Mouse (Mus musculus): Measurements from ENCODE around the gene Nkx2-3. TPM values are rescaled to one million over a fixed set of nuclear protein-coding genes. Genes with fewer than 3 reads are reported as not detected.

Nkx2-3 gene
- polyA plus RNA-seq, 1 experiment from 2014 or later, result 2.4 TPM

- DNase-seq (ENCODE audit: extremely low spot score, low spot score), result no peak
- H3K36me3 ChIP-seq (replicated peaks), result no peaks in the 10 kb centered on the region
- H3K4me3 ChIP-seq, result no peak overlapping the region
- H3K27me3 ChIP-seq (ENCODE audit: poor library complexity, severe bottlenecking), result peaks cover 100% of the 10 kb centered on the region
- H3K9me3 ChIP-seq, result no peaks in the 10 kb centered on the region
- WGBS, result 3% methylated on average over 11 of the region's 11 CpGs
- peaks cover 51% of the 10 kb centered on the region for H3K4me1 ChIP-seq
- H3K27ac ChIP-seq, result no peak overlapping the region
Measured at GRCm38 (mm10) chr19:43607842-43608680, 4.1 kb upstream of the Nkx2-3 start.

- 7% methylated on average over 8 of the region's 8 CpGs for WGBS
- DNase-seq (ENCODE audit: extremely low spot score, low spot score), result no peak
- Histone ChIP-seq H3K4me1 (peaks cover 56% of the 10 kb centered on the region), H3K9me3 (no peaks in the 10 kb centered on the region), H3K36me3 (replicated peaks) (no peaks in the 10 kb centered on the region), H3K4me3 (no peak overlapping the region), H3K27me3 (ENCODE audit: poor library complexity, severe bottlenecking) (peaks cover 100% of the 10 kb centered on the region), H3K27ac (no peak overlapping the region)
Measured at GRCm38 (mm10) chr19:43608711-43609457, 3.2 kb upstream of the Nkx2-3 start.

GRCm38 (mm10) chr19:43609458-43610330 is 2.4 kb upstream of the Nkx2-3 start:
- peak; percentile 49 for DNase-seq (ENCODE audit: extremely low spot score, low spot score)
- no peaks in the 10 kb centered on the region for H3K36me3 ChIP-seq (replicated peaks)
- no peaks in the 10 kb centered on the region for H3K9me3 ChIP-seq
- H3K4me3 ChIP-seq, result peak overlapping the region; percentile 23; the same call in 1 of the 2 replicates
- peaks cover 64% of the 10 kb centered on the region for H3K4me1 ChIP-seq
- WGBS, result 1% methylated on average over 25 of the region's 25 CpGs
- no peak overlapping the region; the same call in 1 of the 2 replicates for H3K27ac ChIP-seq
- H3K27me3 ChIP-seq (ENCODE audit: poor library complexity, severe bottlenecking), result peaks cover 100% of the 10 kb centered on the region

GRCm38 (mm10) chr19:43610341-43610848 is 1.7 kb upstream of the Nkx2-3 start:
- WGBS, result under 1% methylated on average over 32 of the region's 32 CpGs
- H3K4me3 ChIP-seq, result peak overlapping the region; percentile 23
- H3K9me3 ChIP-seq, result no peaks in the 10 kb centered on the region
- no peak overlapping the region; the same call in 1 of the 2 replicates for H3K27ac ChIP-seq
- no peaks in the 10 kb centered on the region for H3K36me3 ChIP-seq (replicated peaks)
- DNase-seq (ENCODE audit: extremely low spot score, low spot score), result peak; percentile 59
- peaks cover 71% of the 10 kb centered on the region for H3K4me1 ChIP-seq
- peaks cover 100% of the 10 kb centered on the region for H3K27me3 ChIP-seq (ENCODE audit: poor library complexity, severe bottlenecking)

- Histone ChIP-seq H3K36me3 (replicated peaks) (no peaks in the 10 kb centered on the region), H3K4me3 (peak overlapping the region; percentile 23; the same call in 1 of the 2 replicates), H3K27me3 (ENCODE audit: poor library complexity, severe bottlenecking) (peaks cover 100% of the 10 kb centered on the region), H3K9me3 (no peaks in the 10 kb centered on the region), H3K4me1 (peaks cover 74% of the 10 kb centered on the region), H3K27ac (no peak overlapping the region)
- 3% methylated on average over 8 of the region's 8 CpGs for WGBS
- DNase-seq (ENCODE audit: extremely low spot score, low spot score), result peak; percentile 40
Measured at GRCm38 (mm10) chr19:43611110-43611509, 1.0 kb upstream of the Nkx2-3 start.

- Histone ChIP-seq H3K9me3 (no peaks in the 10 kb centered on the region), H3K4me3 (peak overlapping the region; percentile 53; the same call in 1 of the 2 replicates), H3K36me3 (replicated peaks) (no peaks in the 10 kb centered on the region), H3K27me3 (ENCODE audit: poor library complexity, severe bottlenecking) (peaks cover 100% of the 10 kb centered on the region), H3K4me1 (peaks cover 74% of the 10 kb centered on the region), H3K27ac (no peak overlapping the region)
- DNase-seq (ENCODE audit: extremely low spot score, low spot score), result peak; percentile 36
- 1% methylated on average over 12 of the region's 12 CpGs for WGBS
Measured at GRCm38 (mm10) chr19:43611561-43611960, 564 bp upstream of the Nkx2-3 start.

GRCm38 (mm10) chr19:43612501-43612971 is 411 bp downstream of the Nkx2-3 start:
- no peak overlapping the region for H3K27ac ChIP-seq
- H3K36me3 ChIP-seq (replicated peaks), result no peaks in the 10 kb centered on the region
- H3K4me3 ChIP-seq, result peak overlapping the region; percentile 53
- H3K27me3 ChIP-seq (ENCODE audit: poor library complexity, severe bottlenecking), result peaks cover 100% of the 10 kb centered on the region
- H3K9me3 ChIP-seq, result no peaks in the 10 kb centered on the region
- DNase-seq (ENCODE audit: extremely low spot score, low spot score), result no peak
- WGBS, result under 1% methylated on average over 23 of the region's 23 CpGs
- H3K4me1 ChIP-seq, result peaks cover 77% of the 10 kb centered on the region

GRCm38 (mm10) chr19:43613293-43614130 is 1.4 kb downstream of the Nkx2-3 start:
- WGBS, result 2% methylated on average over 26 of the region's 26 CpGs
- no peaks in the 10 kb centered on the region for H3K9me3 ChIP-seq
- H3K27ac ChIP-seq, result peak overlapping the region; percentile 85; the same call in 1 of the 2 replicates
- H3K4me3 ChIP-seq, result peak overlapping the region; percentile 53
- H3K36me3 ChIP-seq (replicated peaks), result no peaks in the 10 kb centered on the region
- DNase-seq (ENCODE audit: extremely low spot score, low spot score), result peak; percentile 38
- H3K4me1 ChIP-seq, result peaks cover 87% of the 10 kb centered on the region
- H3K27me3 ChIP-seq (ENCODE audit: poor library complexity, severe bottlenecking), result peaks cover 100% of the 10 kb centered on the region

GRCm38 (mm10) chr19:43614341-43615073 is 2.4 kb downstream of the Nkx2-3 start:
- DNase-seq (ENCODE audit: extremely low spot score, low spot score), result peak; percentile 65
- Histone ChIP-seq H3K9me3 (no peaks in the 10 kb centered on the region), H3K4me1 (peaks cover 97% of the 10 kb centered on the region), H3K27ac (peak overlapping the region; percentile 85), H3K36me3 (replicated peaks) (no peaks in the 10 kb centered on the region), H3K27me3 (ENCODE audit: poor library complexity, severe bottlenecking) (peaks cover 100% of the 10 kb centered on the region), H3K4me3 (peak overlapping the region; percentile 53)
- under 1% methylated on average over 92 of the region's 92 CpGs for WGBS

GRCm38 (mm10) chr19:43615074-43615445 is 2.9 kb downstream of the Nkx2-3 start:
- under 1% methylated on average over 20 of the region's 20 CpGs for WGBS
- no peak for DNase-seq (ENCODE audit: extremely low spot score, low spot score)
- peaks cover 100% of the 10 kb centered on the region for H3K27me3 ChIP-seq (ENCODE audit: poor library complexity, severe bottlenecking)
- peaks cover 97% of the 10 kb centered on the region for H3K4me1 ChIP-seq
- no peaks in the 10 kb centered on the region for H3K36me3 ChIP-seq (replicated peaks)
- peak overlapping the region; percentile 53 for H3K4me3 ChIP-seq
- H3K9me3 ChIP-seq, result no peaks in the 10 kb centered on the region
- H3K27ac ChIP-seq, result peak overlapping the region; percentile 85

All from forebrain, embryonic 10.5 days (tissue).